Mouse (Mus musculus) lung, postnatal 0 days (tissue): ENCODE measurements at regions not wholly inside any gene's neighbourhood (a gene's known extent, or its start where the extent isn't known, plus 50 kb on each side); places are given as distances from the start of the nearest gene placed in this dataset.

Experiments used
- CTCF ChIP-seq: IDR thresholded peaks from 2 replicates; pipeline ENCODE4 v1.5.1; 2016; ENCODE audit warnings: antibody characterized with exemption, mild to moderate bottlenecking
- EP300 ChIP-seq: IDR thresholded peaks from 2 replicates; pipeline ENCODE4 v1.6.1; 2016; ENCODE audit warnings: antibody characterized with exemption, mild to moderate bottlenecking, control low read depth

- TF ChIP-seq CTCF (no peak), EP300 (no peak)
Measured at GRCm38 (mm10) chr12:110078081-110078505, 200.8 kb upstream of the Dio3 start.
